Mouse (Mus musculus) T-helper 2 cell (primary cell): ENCODE data around the gene Mea1.

Experiments
- in situ Hi-C: fragments of 300-600 bp; cut with MboI, MseI; formaldehyde crosslinking; loops from one replicate; pipeline ENCODE4 v1.15.1; 2025; ENCODE audit warnings: high pct_unique_total_duplicates

Mea1 gene

GRCm38 (mm10) chr17:46667712-46668111 lies 10.9 kb upstream of the Mea1 start:
- in situ Hi-C loops = no loop called here

DNA sequence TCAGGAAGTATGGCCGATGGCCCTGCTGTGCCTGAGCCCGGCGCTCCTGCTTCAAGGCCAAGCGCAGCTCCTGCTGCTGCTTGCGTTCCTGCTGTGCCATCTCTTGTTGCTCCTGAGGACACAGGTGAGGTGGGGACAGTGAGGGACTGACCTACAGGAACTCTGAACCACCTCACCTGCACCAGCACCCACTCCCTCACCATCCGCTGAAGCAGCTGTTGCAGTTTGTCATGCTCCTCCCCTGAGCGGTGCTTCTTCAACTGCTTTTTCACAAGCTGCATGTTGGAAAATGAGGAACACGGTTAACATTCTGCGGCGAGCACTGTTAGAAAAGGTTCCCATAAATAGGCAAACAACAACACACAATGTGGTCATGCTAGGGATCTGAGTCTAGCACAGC lies 8.7 kb upstream of the Mea1 start:
- in situ Hi-C loops = no loop called here

GRCm38 (mm10) chr17:46673850-46674529 lies 4.6 kb upstream of the Mea1 start, which contains the start of gene Rrp36:
Gene Rrp36 (minus strand): TSS chr17:46674352.
- in situ Hi-C loops = no loop called here

- in situ Hi-C loops = no loop called here
These were observed 3.9 kb upstream of the Mea1 start for GRCm38 (mm10) chr17:46674530-46675283.

DNA sequence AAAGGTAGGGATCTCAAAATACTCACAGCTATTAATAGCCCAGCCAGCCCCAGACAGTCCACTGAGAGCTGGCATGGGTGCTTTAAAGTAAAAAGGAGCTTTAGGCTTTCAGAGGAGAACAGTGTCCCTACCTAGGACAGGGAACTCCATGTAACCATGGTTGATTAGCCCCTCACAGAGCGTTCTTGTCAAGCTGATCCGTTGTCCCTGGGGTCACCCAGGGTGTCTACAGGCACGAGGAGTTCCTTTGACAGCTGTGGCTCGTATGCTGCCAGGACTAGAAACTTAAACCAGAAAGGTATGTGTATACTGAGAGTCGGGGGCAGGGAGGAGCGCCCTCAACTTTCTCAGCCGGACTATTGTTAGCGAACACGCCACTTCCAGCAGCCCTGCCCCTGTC lies 318 bp downstream of the Mea1 start:
- in situ Hi-C loops = no loop called here

DNA sequence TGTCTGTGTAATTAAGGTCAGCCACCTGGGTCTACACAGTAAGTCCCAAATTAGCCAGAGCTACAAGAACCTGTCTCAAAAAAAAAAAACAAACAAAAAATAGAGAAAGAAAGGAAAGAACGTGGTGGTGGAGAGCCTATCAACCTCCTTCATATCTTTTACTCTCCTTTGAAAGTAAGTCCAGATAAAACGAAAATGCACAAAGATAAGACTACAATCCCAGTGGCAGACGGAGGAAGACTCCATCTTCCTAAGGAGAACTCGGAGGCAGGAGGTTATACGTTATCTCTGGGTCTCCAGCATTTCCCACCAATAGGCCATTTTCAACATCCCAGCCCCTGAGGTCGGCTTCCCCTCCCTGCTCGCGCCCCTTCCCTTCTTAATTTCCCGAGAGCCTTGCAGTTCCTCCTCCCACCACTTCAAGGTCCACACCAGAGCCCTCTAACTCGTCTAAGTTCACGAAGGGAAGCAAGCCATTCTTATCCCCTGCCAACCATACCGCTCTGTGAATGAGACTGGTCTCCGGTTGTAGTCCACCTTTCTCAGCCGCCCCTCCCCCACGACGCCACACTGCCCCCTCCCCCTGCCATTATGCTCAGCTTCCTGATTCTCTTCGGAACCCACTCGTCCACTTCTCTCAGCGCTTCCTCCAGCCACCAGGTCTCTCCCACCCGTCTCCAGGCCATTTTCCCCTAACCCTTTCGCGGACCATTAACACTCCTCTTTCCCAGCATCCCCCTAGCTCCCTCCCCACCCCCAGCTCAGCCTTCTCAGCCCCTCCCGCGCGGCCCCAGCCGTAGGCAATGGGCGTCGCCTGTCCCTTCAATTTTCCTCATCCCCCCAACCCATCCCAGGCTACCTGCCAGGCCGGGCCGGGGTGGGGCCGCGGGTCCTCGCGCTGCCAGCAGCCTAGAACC lies 1.5 kb downstream of the Mea1 start:
- in situ Hi-C loops = no loop called here

GRCm38 (mm10) chr17:46680760-46681373 lies 2.3 kb downstream of the Mea1 start, which contains the start of gene Klhdc3:
Gene Klhdc3 (minus strand): TSS chr17:46680914.
- in situ Hi-C loops = no loop called here

DNA sequence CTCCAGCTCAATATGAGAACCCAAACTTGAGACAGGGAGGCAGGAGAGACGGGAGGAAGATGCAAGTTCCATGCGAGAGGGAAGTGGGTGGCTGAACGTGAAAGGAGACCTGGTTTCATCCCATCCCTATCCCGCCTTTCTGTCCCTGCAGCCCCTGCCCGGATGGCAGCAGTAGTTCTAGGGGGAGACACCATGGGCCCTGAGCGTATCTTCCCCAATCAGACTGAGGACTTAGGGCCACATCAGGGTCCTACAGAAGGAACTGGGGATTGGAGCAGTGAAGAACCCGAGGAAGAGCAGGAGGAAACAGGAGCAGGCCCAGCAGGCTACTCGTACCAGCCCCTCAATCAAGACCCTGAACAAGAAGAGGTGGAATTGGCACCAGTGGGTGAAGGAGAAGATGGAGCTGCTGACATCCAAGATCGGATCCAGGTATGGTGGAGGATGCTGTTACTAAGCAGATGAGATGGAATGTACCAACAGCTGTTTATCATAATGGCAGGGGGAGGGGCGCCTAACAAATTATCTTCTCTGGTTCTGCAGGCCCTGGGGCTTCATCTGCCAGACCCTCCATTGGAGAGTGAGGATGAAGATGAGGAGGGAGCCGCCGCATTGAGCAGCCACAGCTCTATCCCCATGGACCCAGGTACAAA lies 3.0 kb downstream of the Mea1 start:
- in situ Hi-C loops = no loop called here

DNA sequence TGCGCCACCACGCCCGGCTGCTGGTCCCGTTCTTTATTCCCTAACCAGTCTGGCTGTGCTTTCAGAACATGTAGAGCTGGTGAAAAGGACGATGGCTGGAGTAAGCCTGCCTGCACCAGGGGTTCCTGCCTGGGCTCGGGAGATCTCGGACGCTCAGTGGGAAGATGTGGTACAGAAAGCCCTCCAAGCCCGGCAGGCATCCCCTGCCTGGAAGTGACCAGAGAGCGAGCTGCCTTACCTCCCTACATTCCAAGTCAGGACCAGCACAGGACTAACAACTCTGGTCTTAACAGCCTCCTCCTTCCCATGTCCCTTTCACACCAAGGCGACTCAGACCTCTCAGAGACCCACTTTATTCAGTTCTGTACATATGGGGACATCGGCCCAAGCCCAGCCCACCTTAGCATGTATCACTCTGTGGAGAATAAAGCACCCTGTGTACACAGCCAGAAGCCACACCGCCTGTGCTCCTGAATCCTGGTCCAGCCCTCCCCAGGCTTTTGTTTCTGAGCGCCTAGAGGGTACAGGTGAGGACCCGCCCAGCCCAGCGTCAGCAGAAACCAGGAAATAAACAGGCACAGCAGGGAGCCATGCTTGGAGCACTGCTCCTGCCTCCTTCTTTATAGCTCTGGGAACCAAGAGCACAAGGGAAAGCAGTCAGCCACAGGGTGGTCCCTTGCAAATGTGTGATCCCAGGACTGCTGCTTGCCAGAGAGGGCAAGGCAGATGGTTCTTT lies 4.2 kb downstream of the Mea1 start:
- in situ Hi-C loops = no loop called here

- in situ Hi-C loops = no loop called here
These were observed 7.3 kb downstream of the Mea1 start for GRCm38 (mm10) chr17:46685913-46686312.

DNA sequence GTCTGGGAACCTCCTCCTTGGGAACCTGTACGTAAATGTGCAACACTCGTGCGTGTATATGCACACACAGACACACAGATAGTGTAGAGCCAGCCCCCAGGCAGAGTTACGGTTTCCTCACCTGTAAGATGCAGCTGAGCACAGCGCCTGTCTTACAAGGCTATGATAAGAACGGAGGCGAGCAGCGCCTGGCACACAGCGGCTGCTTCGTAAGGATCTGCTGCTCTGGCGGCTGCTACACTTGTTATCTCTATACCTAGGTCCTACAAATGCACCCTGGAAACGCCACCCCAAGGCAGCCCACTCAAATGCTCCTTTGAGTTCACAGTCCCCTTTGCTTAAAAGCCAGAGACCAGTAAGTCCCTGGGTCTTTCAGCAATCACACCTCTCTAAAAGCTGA lies 12.1 kb downstream of the Mea1 start:
- in situ Hi-C loops = no loop called here

GRCm38 (mm10) chr17:46691390-46691789 lies 12.8 kb downstream of the Mea1 start:
- in situ Hi-C loops = no loop called here

- in situ Hi-C loops = no loop called here
These were observed 16.0 kb downstream of the Mea1 start for GRCm38 (mm10) chr17:46694517-46695063.

- in situ Hi-C loops = no loop called here
These were observed 19.9 kb downstream of the Mea1 start for GRCm38 (mm10) chr17:46698515-46698914.

GRCm38 (mm10) chr17:46699245-46699644 lies 20.7 kb downstream of the Mea1 start:
- in situ Hi-C loops = no loop called here

DNA sequence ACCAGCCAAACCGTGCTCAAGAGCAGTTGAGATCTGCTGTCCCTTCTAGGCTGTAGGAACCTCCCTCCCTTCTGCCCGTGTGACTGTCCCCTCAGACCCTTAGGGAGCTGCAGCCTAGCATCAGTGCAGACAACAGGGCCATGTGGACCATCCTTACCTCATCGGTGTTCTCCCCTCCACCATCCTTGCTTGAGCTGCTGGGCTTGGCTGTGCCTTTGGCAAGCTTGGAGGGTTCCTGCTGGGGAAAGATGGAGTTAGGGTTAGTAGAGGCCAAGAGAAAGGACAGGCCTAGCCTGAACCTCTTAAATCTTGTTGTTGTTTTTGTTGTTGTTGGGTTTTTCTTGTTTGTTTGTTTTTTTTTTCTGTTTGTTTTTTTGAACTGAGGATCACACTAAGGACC lies 21.3 kb downstream of the Mea1 start:
- in situ Hi-C loops = no loop called here

- in situ Hi-C loops = no loop called here
These were observed 22.9 kb downstream of the Mea1 start for GRCm38 (mm10) chr17:46701489-46701888.

- in situ Hi-C loops = no loop called here
These were observed 23.5 kb downstream of the Mea1 start for GRCm38 (mm10) chr17:46702100-46702499.

GRCm38 (mm10) chr17:46702506-46702905 lies 23.9 kb downstream of the Mea1 start:
- in situ Hi-C loops = no loop called here
